Mouse (Mus musculus) embryonic fibroblast, embryonic 13.5 days (primary cell): Measurements from ENCODE around the gene Kcnd3.

Experiments used
- CTCF ChIP-seq: IDR thresholded peaks from 2 replicates; pipeline ENCODE4 v1.5.1; 2011; ENCODE audit warnings: mild to moderate bottlenecking, control low read depth, low read length, moderate library complexity, borderline replicate concordance; ENCODE audit not compliant: insufficient read depth
- POLR2A ChIP-seq: IDR thresholded peaks from 2 replicates; pipeline ENCODE4 v1.6.1; 2011; ENCODE audit warnings: low read depth, mild to moderate bottlenecking, control low read depth, low read length, moderate library complexity

GRCm38 (mm10) chr3:105521639-105522038, 69.5 kb downstream of the Kcnd3 start:
- TF ChIP-seq POLR2A = no peak
- no peak for TF ChIP-seq CTCF
